Mouse (Mus musculus): ENCODE measurements around the gene Cachd1.

Cachd1 gene

DNA sequence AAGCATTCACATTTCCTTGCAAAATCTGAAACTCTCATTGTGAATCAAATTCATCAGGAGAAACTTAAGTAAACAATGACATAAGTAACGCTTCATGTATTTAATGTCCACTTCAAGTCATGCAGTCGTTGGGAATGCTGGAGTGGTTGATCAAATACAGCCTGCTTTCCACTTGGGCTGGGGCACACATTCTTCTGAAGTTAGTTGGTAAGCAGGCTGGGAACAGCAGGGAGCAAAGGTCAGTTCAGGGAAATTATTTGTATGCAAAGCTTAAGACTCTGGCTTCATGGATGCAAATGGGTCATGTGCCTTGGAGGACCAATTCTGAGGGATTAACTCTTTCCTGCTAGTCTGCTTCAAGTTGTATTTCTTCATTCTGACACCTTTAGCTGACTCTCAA is 16.7 kb downstream of the Cachd1 start:
- peak; percentile 26 to 39 for DNase-seq

DNA sequence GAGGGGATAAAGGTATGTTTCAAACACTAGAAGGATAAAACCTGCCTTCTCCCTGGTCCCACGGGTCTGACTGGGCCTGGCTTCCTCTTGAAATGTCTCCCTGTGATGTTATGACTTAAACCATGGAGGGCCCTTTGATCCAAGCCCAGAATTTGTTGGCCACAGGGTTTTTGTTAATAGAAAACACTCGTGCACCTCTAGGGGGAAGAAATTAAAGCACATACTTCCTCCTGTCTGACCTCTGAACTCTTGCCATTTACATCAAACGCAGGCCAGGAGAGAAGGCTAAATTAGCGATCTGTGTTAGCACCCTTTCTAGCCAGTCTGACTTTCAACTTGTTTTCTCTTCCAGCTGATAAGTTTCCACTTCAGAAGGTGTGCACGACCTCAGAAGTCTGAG is 19.0 kb downstream of the Cachd1 start:
- no peak for DNase-seq

DNA sequence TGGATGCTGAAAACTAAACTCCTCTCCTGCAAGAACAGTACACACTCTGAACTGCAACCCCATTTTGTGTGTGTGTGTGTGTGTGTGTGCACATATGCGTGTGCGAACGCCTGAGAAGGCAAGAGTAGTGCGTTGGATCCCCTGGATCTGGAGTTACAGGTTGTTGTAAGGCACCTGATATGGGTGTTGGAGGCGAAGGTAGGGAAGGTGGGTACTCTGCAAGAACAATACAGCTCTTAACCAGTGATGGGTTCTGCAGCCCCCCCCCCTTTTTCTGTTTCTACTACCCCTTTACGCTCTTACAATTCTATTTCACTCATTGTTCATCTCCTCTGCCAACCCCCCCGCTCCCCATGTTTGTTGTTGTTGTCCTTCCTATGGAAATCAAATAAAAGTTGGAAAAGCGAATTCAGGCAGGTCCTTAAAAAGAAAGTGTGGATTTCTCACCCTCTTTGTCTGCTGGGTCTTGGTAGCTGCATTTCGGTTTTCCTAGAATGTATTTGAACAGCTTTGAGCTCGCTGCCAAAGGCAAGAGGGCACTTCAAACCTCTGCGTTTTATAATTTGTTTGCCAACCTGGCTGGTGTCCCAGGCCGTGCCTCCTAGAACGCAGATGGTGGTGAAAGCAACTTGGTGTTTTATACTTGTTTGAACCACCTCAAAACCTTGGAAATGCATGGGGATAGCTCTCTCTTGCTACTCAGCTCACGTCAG is 24.4 kb downstream of the Cachd1 start:
- DNase-seq = peak; percentile 82 to 86

DNA sequence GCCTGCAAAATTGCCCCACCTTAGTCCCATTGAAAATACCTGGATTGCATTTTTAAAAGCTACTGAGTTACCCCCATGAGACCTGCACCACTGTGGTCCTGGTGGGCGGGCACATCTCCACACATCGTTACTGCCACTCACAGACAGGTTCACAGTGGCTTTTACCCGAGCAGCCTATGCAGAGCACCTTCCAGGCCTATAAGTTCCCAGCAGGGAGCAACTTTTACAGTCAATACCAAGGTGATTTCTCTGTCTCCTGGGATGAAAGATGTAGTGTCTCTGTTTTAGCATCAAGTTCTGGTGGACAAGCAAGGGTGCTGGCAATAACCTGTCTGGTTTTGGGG is 24.9 kb downstream of the Cachd1 start:
- DNase-seq = no peak

DNA sequence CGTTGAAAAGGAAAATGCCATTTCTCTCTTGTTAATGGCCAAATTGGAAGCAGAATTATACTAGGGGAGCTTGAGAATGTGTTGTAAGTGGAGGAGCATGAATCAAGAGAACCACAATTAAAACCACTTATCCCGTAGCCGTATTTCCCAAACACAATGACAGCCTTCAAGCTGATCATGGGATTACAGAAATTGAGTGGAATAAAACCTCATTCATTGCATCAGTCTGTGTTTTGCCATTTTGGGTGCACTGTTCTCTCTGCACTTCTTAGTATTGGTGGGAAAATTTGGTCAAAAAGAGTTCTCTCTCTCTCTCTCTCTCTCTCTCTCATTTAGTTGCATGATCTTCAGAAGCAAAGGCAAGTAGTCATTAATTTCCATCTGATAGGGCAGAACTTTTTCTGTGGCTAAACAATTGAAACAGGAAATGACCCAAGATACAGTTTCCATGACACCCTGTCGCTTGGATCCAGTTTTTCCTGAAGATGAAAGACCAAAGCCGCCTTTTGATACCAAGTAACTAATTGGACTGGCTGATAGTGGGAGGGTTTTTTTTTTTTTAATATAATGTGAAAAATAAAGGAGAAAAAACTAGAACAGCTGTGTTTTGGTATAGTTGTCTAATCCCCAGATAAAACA is 34.7 kb downstream of the Cachd1 start:
- no peak for DNase-seq

DNA sequence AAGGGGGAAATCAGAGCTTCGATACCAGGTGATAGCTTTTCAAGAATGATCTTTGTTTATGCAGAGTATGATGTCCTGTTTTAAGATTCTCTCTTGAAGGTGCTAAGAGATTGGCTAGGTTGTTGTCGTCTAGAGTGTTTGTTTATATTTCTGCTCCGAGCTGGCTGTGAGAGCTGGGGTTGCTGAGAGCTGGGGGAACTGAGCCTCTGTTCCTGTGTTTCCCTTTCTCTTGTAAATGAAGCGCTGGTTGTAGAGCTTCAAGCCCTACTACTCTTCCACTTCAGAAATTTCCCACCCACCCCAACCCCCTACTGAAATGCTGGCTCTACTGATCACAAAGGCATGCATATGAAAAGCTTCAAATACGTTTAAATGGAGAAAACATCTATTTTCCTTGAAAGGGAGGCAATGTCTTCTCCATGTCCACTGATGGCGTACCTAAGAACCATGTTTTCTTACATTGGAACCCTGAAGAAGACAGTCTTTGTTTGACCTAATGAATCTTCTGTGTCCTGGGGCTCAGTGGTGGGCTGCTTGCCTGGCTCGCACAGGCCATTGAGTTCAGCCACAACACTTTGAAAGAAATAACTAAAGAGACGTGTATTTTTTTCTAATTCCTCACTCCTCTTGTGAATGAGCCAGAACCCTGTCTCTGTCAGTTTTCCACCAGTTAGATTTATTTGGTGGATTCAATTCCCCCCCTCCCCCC is 35.5 kb downstream of the Cachd1 start:
- DNase-seq = no peak

DNA sequence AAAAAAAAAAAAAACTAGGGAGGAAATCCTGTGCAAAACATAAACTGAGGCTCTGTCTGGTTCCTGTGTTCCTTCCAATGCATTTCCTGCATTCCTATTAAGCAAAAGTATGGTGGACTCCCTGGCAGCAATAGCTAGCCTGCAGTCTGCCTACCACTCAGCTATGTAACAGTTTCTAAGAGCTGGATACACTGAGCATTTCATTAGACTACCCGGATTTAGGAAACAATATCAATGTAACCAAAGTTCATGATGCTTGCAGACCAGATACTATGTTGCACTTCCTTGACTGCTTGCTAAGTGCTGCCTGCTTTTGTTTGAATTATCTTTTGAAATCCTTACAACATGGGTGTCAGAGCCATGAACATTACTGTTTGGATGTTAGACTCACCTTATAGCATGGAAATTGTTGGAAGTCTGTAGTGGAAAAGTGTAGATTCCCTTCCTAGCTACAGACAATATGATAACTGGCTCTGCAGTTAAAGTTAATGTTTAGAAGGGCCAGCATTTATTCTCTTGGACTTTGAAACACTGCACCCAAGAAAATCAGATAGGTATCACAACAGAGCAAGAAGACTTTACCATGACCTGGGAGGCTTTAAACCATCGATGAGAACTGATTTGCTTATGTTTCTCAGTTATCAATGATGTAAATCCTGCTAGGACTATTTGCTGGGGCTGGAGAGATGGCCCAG is 37.4 kb downstream of the Cachd1 start:
- no peak for DNase-seq

DNA sequence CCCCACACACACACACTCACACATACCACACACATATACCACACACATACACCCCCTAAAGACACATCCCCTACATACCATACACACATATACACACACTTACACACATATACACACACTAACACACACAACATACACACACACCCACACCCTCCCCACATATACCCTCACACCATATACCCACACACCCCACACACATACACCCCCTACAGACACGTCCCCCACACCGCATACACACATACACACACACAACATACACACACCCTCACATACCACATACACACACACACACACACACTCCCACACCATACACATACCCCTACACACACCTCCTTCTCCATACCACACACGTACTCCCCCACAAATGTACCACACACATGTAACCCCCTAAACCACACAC is 42.8 kb downstream of the Cachd1 start:
- no peak for DNase-seq

DNA sequence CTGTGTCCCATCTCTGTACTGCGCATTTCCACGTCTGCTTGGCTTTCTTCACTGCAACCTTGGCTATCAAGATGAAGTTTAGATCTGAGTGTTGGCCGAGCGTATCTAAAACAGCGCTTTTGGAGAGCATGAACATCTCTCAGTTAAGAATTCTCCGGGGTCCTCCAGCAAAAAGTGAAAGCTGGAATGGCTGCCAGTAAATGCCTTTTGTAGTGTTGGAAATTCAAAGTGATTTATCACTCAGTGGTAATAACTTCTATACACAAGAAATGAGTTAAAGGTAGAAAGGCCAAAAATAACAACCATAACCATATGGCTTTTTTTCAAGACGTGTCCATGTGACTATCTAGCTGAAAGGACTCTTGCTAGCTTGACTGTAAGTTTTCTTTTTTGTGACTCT is 46.1 kb downstream of the Cachd1 start:
- DNase-seq = no peak

DNA sequence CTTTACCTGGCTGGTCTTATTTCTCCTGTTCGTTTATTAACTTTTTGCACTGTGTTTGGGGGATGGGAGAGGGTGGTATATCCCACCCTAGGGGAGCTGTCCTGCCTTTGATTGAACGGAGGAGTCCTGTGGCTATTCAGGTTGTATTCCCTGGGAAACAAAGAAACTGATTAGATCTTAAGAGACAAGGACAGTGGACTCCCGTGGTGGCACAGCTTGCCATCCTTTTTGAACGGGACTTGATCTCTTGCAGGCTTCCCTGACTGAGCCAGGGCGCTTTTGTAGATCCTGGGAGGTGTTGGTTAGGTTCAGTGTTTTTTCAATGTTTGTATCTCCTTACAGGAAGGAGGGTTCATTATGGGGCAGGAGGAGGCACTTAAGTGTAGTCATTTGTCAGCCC is 50.9 kb downstream of the Cachd1 start:
- no peak for DNase-seq

DNA sequence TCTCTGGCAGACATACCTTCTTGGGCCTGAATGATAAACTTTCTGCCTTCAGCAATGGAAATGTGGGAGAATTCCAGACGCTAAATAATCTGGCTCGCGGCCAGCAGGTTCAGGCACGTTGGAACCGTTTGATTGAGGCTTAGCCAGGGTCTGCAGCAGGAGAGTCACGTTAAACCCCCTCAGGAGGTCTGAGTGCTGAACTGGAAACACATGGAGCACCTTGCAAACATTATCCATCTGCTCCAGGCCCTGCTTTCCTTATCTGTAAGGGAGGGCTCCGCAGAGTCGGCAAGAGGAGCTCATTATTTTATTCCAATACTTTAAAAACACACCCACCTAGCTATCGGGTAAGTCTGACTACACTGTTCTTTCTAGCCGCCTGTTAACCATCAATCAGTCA is 52.3 kb downstream of the Cachd1 start:
- no peak for DNase-seq

DNA sequence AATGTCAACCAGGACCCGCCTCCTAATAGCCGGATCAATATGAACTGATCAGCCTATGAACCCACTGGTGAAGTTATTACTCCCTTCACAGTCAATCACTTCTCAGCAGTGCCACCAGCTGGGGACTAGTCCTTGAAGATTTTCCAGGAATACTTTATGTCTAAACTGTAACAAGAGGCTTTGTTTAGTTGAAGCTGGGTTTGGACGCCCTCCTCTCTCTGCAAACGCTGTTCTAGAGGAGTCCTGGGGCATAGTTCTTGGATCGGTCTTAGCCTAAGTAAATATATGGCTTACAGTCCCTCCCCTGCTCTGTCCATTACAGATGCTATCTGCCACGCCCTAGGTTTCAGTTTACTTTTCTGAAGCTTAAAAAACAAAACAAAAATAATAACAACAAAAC is 60.7 kb downstream of the Cachd1 start:
- DNase-seq = no peak

DNA sequence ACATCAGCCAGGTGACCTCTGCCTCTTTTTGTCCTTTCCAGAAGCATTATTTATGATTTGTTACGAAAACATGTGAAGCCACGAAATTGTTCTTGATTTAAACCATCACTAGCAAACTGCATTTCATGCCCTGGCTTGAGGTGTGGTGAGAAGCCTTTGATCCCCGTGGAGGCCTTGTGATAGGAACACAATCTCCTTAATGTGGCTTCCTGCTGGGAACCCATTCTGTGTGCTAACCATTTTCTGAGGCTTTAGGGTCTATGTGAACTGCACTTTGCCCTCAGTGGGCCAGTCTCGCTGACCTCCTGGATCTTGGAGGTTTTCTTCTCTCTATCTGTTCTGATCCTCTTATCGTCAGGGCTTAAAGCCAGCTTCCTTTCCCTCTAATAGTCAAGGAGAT is 66.2 kb downstream of the Cachd1 start:
- no peak for DNase-seq

DNA sequence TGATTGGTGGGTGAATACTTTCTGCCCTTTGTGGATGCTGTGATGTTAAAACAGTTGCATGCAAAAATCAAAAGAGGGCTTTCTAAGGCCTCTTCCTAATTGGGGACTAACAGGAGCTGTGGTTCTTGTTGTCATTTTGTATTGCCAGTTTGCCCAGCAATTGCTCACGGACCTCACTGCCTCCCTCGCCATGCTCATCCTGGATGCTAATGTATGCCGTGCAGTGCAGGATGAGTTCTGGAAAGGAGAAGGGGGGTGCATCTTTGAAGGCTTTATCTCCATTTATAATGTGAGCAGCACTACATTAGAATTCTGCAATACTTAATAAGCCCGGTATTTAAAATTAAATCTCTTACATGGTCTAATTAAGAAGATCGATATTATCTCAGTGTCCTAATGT is 66.6 kb downstream of the Cachd1 start:
- DNase-seq = no peak

DNA sequence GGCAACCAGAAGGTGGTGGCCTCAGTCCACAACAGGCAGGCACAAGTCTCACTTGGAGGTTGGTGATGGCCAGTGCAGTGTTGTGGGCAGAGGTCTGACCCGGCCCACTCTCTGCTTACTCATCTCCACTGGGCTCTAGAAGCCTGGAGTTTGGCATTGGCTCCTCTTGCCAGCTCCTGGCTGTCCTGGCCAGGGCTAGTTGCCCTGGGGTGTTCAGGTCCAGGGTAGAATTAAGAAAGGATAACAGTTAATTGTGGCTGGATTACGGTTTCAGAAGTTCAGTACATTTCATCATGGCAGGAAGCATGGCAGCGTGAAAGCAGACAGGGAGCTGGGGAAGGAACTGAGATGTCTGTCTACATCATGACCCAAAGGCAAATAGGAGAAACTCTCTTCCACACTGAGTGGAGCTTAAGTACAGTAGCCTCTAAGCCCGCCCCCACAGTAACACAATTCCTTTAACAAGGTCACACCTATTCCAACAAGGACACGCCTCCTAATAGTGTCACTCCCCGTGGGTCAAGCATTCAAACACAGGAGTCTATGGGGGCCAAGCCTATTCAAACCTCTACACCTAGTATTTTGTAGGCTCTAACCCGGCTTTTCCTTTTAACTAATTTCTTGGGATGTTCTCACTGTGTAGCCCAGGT is 74.5 kb downstream of the Cachd1 start:
- DNase-seq = no peak

DNA sequence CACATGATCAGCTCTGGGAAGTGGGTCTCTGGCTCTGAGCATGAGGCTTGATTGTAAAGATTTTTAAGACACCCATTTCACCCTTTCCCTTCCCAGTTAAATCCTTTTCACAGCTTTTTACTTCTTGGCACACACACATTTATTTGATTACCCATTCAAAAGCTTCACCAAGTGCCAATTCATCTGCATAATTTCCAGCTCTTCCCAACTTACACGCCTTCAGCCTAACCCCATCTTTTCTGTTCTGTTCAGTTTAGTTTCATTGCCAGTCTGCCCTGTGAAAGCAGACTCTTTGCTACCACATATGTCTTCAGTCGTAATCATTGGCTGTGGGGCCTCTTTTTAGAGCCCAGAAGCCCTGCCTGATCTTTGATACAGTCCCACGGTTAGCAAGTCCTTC is 76.0 kb downstream of the Cachd1 start:
- DNase-seq = no peak

DNA sequence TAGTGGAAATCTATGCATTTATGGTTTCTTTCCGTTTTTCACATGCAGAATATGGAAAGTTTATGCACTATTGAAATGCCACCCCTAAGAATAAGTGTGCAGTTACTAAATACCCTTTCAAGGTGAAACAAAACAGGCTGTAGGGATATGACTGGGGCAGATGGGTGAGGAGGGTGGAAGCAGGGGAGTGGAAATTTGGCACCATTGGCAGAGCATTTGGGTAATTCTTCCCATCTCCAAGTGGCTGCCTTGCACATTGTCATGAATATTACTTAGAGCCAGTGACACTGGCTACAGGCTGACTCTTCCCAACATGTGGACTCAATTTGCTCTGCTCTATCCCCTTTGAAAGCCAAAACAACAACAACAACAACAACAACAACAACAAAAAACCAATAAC is 77.0 kb downstream of the Cachd1 start:
- DNase-seq = no peak

DNA sequence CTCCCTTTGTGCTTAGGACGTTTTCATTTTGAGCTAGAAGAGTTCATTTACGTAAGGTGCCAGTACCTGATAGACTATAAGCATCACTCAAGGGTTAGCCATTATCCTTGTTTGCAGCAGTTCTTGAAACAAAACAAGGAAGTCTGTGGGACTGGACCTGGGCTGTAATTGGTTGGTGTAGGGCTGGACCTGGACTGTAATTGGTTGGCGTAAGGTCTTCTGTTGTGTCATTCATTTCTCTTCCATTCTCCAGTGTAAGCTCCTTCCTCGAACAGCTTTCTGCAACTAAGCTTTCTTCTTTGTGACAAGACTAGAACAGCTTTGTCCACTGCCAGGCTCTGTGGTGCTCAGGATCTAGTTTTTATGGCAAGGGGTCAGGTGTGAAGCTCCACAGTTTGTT is 78.9 kb downstream of the Cachd1 start:
- no peak for DNase-seq

DNA sequence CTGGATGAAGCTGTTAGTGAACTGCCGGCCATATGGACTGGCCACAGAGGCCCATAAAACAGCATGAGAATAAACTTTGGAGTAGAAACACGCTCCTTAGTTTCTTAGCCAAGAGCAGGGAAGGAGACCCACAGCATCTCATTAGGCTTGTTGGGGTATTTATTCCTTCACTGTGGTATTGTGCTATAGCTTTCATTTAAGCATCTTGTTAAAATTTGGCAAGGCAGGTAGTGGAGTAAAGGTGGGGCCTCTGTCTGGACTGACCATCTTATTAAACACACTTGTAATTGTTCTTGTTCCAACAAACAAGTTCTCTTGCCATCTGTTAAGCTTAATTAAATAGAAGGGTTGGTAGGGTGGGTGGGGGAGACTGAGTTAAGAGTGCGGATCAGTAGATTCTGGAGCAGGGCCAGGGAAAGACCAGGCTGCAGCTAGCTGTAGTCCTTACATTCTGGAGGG is 81.0 kb downstream of the Cachd1 start:
- DNase-seq = no peak

DNA sequence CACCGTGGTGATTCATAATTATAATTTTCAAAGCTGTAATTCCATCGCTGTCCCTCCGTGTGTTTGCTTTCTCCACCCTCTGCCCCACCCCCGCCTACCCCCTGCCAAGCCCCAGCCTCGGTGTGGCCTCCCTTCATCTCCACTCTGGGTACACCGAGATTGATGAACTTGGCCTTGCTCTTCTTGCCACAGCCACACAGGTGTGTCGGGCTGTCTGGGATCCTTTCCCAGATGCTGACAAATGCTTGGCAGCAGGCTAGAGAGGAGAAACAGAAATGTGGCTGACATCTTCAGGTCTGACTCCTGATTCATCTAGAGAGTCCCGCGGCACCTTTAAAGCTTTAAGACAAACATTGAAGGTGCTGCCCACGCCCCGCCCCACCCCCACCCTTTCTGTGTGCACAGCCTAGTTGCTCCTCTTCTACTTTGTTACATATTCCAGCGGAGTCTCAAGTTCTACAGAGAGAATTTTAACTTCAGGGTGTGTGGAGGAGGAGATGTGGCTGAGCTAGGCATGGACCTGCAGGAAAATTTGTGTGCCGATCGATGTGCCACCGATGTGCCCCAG is 87.5 kb downstream of the Cachd1 start:
- peak in 1 of 2 experiments; percentile 11 for DNase-seq

DNA sequence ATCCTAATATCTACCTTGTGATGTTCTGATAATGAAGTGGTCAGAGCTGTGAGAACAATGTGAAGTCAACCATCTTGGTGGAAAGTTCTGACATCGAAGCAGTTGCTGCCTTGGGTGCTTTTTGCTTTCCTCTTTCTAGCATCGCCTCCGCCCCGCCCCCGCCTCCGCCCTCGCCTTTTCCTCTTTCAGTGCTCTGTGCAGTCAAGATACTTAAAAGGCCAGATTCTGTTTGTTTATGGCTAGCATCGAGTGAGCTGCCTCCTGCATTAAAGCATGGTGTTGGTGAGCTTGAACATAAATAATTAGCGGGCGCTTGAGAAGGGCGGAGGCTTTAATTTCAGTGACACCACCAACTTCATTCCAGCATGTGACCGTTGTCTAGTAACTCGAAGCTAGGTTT is 88.9 kb downstream of the Cachd1 start:
- DNase-seq = no peak

DNA sequence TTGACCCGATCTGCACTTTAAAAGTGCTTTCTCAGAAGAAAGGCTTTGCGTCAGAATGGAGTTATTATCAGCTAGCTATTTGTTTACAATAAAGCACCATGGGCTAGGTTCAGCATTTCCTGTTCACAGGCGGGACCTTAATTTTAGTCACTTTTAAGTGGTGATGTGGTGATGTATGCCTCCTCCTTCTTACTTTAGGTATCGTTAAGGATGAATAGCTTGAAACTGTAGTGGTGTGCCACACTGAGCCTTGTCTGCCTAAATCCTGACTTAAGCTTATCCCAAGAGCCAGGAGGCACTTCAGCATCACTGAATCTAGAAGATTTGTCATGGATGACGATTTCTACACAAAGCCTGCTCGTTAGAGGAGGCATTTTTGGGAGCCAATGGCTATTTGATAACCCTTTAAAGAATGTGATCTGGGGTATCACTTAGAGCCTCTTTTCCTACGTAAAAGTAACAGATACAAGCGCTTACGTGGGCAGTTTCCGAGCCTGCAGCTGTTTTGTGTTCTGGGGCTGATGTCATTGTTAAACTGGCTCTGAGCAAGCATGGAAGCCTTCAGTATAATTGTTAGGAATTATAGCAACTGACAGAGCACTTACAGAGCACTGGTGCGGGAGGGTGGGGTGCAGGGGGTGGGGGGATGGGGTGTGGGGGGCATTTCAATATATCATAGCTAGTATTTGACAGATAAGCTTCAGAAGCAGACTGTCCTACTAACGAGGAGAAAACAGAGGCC is 89.7 kb downstream of the Cachd1 start:
- no peak for DNase-seq

Measured in lung, adult 18-20 months (tissue).